Mouse (Mus musculus) ES-Bruce4 (cell line): ENCODE measurements around the gene Tsc1.

Experiments
- CTCF ChIP-seq: IDR thresholded peaks from one replicate; pipeline ENCODE4 v1.8.1; 2011; ENCODE audit warnings: low read depth, low read length
- POLR2A ChIP-seq: IDR thresholded peaks from one replicate; pipeline ENCODE4 v1.8.1; 2011; ENCODE audit warnings: low read length; ENCODE audit not compliant: insufficient read depth

- TF ChIP-seq CTCF (no peak), POLR2A (no peak)
Measured at GRCm38 (mm10) chr2:28628053-28628452, 13.0 kb upstream of the Tsc1 start.
